Mouse (Mus musculus) intestine, embryonic 14.5 days (tissue): ENCODE measurements at regions not wholly inside any gene's neighbourhood (a gene's known extent, or its start where the extent isn't known, plus 50 kb on each side); places are given as distances from the start of the nearest gene placed in this dataset.

Source experiments
- ATAC-seq: fragments of 200-750 bp; cut with Nextera tagmentation; replicated peaks from 2 replicates; pipeline ENCODE4 v1.8.0; 2017; ENCODE audit warnings: low read depth, moderate number of reproducible peaks, moderate TSS enrichment, moderate library complexity; ENCODE audit not compliant: low FRiP score, low TSS enrichment
- DNase-seq: peaks from one replicate; pipeline ENCODE4 v3.0.0-alpha.2; 2018; ENCODE audit warnings: low spot score
- H3K27ac ChIP-seq: fragments of 300-500 bp; sonication (generic); 2 replicates; pipeline ENCODE4 v1.5.1; 2014; ENCODE audit warnings: low read depth, mild to moderate bottlenecking, control low read depth
- H3K27me3 ChIP-seq: fragments of 300-500 bp; sonication (generic); replicated peaks from 2 replicates; pipeline ENCODE4 v1.6.1; 2014; ENCODE audit warnings: low read length, control low read depth; ENCODE audit not compliant: control insufficient read depth, insufficient read depth
- H3K36me3 ChIP-seq: fragments of 300-500 bp; sonication (generic); 2 replicates; pipeline ENCODE4 v1.6.1; 2014; ENCODE audit warnings: low read length, control low read depth; ENCODE audit not compliant: control insufficient read depth, insufficient read depth
- H3K4me1 ChIP-seq: fragments of 300-500 bp; sonication (generic); replicated peaks from 2 replicates; pipeline ENCODE4 v1.6.1; 2014; ENCODE audit warnings: low read length, control low read depth, mixed read lengths; ENCODE audit not compliant: control insufficient read depth, insufficient read depth
- H3K4me2 ChIP-seq: fragments of 300-500 bp; sonication (generic); 2 replicates; pipeline ENCODE4 v1.6.1; 2014; ENCODE audit warnings: low read length
- H3K4me3 ChIP-seq: fragments of 300-500 bp; sonication (generic); 2 replicates; pipeline ENCODE4 v1.5.1; 2014; ENCODE audit warnings: low read depth, low read length, control low read depth, mixed read lengths
- H3K9ac ChIP-seq: fragments of 300-500 bp; sonication (generic); 2 replicates; pipeline ENCODE4 v1.6.1; 2014; ENCODE audit warnings: mild to moderate bottlenecking, low read length
- H3K9me3 ChIP-seq: fragments of 300-500 bp; sonication (generic); 2 replicates; pipeline ENCODE4 v1.6.1; 2016; ENCODE audit warnings: low read length, control low read depth; ENCODE audit not compliant: control insufficient read depth
- WGBS: fragments of 180-500 bp; shearing (Covaris S2); extraction: QIAGEN DNeasy Blood & Tissue Kit; methylation state at CpG from one replicate; pipeline ENCODE4 v1.1.7; 2014; 5-methylcytosine and 5-hydroxymethylcytosine counted together

DNA sequence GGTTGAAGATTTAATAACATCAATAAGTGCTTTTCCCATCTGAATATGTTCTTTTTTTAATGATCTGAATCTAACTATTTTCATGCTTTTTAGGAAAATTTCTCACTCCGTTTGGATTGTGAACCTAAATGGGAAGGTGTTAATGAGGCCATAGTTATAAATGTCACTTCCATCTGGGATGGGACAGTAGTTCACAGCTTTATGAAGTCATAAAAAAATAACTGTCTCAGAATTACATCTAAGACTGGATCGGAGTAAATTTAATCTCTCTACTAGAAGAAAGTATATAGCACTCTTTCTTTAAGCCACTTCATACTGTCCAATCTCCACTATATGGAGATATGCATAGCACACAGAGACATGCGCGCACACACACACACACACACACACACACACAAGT, 226.7 kb upstream of the Adgrl4 start:
- Histone ChIP-seq H3K4me1 (no peaks in the 10 kb centered on the region), H3K9ac (no peak overlapping the region), H3K9me3 (no peaks in the 10 kb centered on the region), H3K27me3 (no peaks in the 10 kb centered on the region), H3K4me2 (no peak overlapping the region), H3K36me3 (no peaks in the 10 kb centered on the region), H3K27ac (no peak overlapping the region), H3K4me3 (no peak overlapping the region)
- DNase-seq (no peak), ATAC-seq (no peak)
- WGBS = 87% methylated on average over 4 of the region's 4 CpGs

DNA sequence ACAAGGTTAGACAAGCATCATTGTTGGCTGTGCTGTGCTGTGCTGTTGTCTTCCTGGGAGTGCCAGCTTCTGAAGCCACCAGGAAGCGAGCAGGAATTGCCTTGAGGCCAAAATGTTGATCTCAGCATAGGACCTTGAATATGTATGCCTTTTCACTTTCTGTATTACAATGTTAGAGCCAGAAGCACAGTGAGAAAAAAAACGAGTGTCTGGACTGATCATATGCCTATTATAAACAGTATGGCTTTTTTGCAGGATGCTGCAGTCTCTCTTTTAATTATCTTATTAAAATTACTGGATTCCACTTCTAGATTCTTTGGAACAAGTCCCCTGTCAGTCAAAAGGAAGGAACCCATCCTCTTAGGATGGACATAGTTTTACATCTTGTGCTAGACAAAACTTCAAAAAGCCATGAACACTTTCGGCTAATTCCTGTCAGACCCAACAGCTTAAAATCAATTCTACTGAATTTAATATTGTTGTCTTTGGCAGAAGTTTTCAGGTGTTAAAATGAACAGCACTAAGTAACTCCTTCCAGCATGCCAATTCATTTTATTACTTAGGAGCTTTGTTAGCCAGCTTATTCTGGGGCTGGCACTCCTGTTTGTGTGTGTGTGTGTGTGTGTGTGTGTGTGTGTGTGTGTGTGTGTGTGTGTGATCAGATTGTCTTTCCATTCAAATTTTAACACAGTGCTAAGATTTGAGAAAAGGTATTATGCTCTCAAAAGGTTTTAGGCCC, 220.8 kb upstream of the Adgrl4 start:
- Histone ChIP-seq H3K27me3 (no peaks in the 10 kb centered on the region), H3K4me3 (no peak overlapping the region), H3K4me2 (no peak overlapping the region), H3K4me1 (no peaks in the 10 kb centered on the region), H3K36me3 (no peaks in the 10 kb centered on the region), H3K27ac (no peak overlapping the region), H3K9me3 (no peaks in the 10 kb centered on the region), H3K9ac (no peak overlapping the region)
- ATAC-seq (no peak), DNase-seq (no peak)
- 68% methylated on average over 3 of the region's 3 CpGs for WGBS

DNA sequence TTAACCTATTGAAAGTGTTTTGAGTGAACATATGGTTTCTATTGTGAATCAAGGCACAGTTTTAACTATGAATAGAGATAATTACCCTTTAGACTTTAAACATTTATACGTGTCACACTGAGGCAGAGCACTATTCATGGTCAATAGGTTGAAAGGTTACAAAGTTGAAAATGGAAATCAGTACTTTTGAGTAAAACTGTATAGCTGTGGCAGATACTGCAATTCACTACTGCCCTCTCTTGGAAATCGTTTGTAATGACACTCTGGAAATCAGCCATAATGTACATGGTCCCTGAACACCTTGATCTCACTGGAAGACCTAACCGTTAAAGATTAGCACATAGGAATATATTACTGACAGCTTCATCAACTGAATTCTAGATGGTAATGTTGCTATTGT, 215.3 kb upstream of the Adgrl4 start:
- no peak overlapping the region for H3K27ac ChIP-seq
- no peak overlapping the region for H3K4me2 ChIP-seq
- no peak overlapping the region for H3K4me3 ChIP-seq
- ATAC-seq (no peak), DNase-seq (no peak)
- no peaks in the 10 kb centered on the region for H3K36me3 ChIP-seq
- no peaks in the 10 kb centered on the region for H3K4me1 ChIP-seq
- H3K9ac ChIP-seq = no peak overlapping the region
- no peaks in the 10 kb centered on the region for H3K9me3 ChIP-seq
- WGBS = 22% methylated on average over 3 of the region's 3 CpGs
- no peaks in the 10 kb centered on the region for H3K27me3 ChIP-seq

DNA sequence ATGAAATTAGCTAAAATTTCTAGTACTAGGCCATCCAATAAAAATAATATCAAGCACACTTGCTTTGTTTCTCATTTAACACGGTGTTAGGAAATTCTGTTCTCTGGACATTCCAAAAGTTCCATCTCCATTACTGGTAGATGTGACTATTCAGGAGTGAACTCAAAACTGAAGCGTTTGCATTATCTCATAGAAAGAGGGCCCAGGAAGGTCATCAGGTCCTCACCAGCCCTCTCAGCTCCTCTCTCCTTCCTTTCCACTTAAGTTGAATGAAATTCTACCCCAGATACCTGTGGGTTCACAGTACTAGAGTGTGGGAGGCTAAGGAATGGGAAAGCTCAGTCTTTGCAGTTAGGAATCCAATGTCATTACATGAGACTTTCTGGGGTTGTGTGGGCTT, 185.2 kb upstream of the Adgrl4 start:
- H3K27me3 ChIP-seq = no peaks in the 10 kb centered on the region
- no peak overlapping the region for H3K9ac ChIP-seq
- H3K27ac ChIP-seq = no peak overlapping the region
- no peaks in the 10 kb centered on the region for H3K9me3 ChIP-seq
- H3K36me3 ChIP-seq = no peaks in the 10 kb centered on the region
- WGBS = 76% methylated on average over 2 of the region's 2 CpGs
- DNase-seq = no peak
- H3K4me3 ChIP-seq = no peak overlapping the region
- no peak for ATAC-seq
- H3K4me1 ChIP-seq = no peaks in the 10 kb centered on the region
- no peak overlapping the region for H3K4me2 ChIP-seq

DNA sequence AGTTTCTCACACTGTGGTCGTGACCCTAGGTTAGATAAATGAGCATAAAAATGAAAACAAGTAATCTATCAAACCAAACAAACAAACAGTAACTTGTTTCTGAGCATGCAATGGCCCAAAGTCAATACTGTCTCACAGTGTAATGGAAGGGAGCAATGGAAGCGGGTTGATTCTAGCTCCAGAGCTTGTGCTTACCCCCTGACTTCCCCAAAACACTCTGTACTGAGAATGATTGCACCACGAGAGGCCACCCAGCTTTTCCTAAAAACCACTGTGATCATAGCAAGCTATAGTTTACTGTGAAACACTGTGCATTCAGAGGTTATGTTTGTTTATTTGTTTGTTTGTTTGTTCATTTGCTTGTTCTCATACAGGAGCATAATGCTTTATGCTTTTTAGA, 174.9 kb upstream of the Adgrl4 start:
- Histone ChIP-seq H3K9ac (no peak overlapping the region), H3K4me1 (no peaks in the 10 kb centered on the region), H3K27me3 (no peaks in the 10 kb centered on the region), H3K36me3 (no peaks in the 10 kb centered on the region), H3K27ac (no peak overlapping the region), H3K4me2 (no peak overlapping the region), H3K9me3 (no peaks in the 10 kb centered on the region), H3K4me3 (no peak overlapping the region)
- no peak for ATAC-seq
- no peak for DNase-seq
- WGBS = 82% methylated on average over 3 of the region's 3 CpGs

DNA sequence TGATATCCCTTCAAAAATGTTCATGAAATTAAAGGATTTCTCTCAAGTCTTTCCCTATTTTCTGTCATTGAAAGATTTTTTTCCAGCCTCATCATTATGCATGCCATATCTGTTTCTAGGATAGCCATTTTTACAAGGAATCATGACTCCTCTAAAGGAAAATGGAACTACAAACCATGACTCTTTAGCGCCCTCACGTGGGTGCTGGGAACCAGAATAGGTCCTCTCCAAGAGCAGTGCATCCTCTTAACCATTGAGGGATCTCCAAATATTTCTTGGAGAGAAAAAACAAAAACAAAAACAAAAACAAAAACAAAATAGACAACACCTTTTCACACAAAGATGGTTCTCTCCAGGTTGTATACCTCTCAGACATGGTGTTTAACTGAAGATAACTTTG, 172.0 kb upstream of the Adgrl4 start:
- no peak overlapping the region for H3K4me2 ChIP-seq
- ATAC-seq = no peak
- no peaks in the 10 kb centered on the region for H3K27me3 ChIP-seq
- H3K4me1 ChIP-seq = no peaks in the 10 kb centered on the region
- WGBS = 21% methylated on average over 2 of the region's 2 CpGs
- H3K27ac ChIP-seq = no peak overlapping the region
- H3K9me3 ChIP-seq = no peaks in the 10 kb centered on the region
- H3K9ac ChIP-seq = no peak overlapping the region
- no peak for DNase-seq
- H3K36me3 ChIP-seq = no peaks in the 10 kb centered on the region
- no peak overlapping the region for H3K4me3 ChIP-seq

DNA sequence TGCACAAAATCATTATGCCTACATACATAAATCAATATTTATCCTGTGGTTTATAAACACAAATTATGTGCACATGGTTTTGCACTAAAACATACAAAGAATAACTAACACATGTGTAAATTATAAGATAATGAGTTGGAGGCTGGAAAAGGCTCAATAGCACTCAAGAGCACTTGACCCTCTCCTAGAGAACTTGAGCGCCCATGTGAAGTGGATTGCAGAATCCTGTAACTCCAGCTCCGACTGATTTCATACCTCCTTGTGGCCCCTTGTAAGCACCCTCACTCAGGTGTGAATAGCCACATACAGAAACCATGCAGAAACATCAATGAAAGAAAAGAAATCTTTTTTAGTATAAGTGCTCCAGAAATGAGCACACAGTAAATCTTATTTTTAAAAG, 168.2 kb upstream of the Adgrl4 start:
- no peak overlapping the region for H3K4me3 ChIP-seq
- DNase-seq = no peak
- no peaks in the 10 kb centered on the region for H3K36me3 ChIP-seq
- no peak overlapping the region for H3K9ac ChIP-seq
- no peak overlapping the region for H3K27ac ChIP-seq
- no peaks in the 10 kb centered on the region for H3K27me3 ChIP-seq
- no peak overlapping the region for H3K4me2 ChIP-seq
- no peak for ATAC-seq
- 73% methylated on average over 2 of the region's 2 CpGs for WGBS
- H3K9me3 ChIP-seq = no peaks in the 10 kb centered on the region
- H3K4me1 ChIP-seq = no peaks in the 10 kb centered on the region

DNA sequence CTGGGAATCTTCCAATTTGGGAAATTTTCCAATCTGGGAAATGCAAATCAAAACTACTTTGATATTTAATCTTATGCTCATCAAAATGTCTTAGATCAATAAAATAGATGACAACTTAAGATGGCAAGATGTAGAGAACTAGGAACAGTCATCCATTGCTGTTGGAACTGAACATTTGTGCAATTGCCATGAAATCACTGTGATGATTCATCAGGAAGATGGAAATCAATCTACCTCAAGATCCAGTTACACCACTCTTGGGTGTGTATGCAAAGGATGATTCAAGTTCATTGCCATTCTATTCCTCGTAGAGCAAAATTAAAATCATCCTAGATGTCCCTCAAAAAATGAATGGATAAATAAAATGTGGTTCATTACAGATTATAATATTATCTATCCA, 153.9 kb upstream of the Adgrl4 start:
- Histone ChIP-seq H3K27ac (no peak overlapping the region), H3K4me3 (no peak overlapping the region), H3K4me1 (no peaks in the 10 kb centered on the region), H3K9ac (no peak overlapping the region), H3K4me2 (no peak overlapping the region), H3K9me3 (no peaks in the 10 kb centered on the region), H3K27me3 (no peaks in the 10 kb centered on the region), H3K36me3 (no peaks in the 10 kb centered on the region)
- DNase-seq (no peak), ATAC-seq (no peak)
- WGBS = 92% methylated on average over 1 of the region's 1 CpGs

DNA sequence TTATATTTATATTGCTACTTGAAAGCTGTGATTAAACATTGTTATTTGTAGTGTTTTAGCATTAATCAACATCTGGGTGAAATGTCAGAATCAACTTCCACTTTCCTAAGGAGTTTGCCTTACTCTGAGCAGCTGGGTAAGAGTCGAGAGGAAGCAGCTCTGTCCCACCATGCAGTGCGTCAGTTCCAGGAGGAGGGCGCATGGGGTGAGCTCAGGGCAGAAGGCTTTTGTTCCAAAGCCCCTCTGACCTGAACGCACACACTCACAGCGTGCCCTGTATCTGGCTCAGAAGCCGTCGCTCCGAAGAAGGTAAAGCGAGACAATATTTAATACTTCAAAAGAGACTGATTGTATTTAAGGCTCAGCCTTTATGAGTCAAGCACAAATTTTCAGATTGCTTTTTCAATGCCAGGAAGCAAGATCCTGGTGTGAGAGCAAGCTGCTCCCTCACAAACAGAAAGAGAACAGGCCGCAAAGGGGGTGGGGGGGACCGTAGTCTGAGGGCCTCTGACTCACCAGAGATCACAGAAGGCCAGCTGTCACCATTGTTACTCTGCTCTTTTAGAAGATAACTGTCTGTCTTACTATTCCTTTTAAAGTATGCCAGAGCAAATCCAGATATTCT, 143.6 kb upstream of the Adgrl4 start:
- H3K4me2 ChIP-seq = no peak overlapping the region
- no peak for ATAC-seq
- no peak overlapping the region for H3K9ac ChIP-seq
- H3K27ac ChIP-seq = no peak overlapping the region
- H3K9me3 ChIP-seq = no peaks in the 10 kb centered on the region
- no peak overlapping the region for H3K4me3 ChIP-seq
- no peaks in the 10 kb centered on the region for H3K27me3 ChIP-seq
- 45% methylated on average over 11 of the region's 11 CpGs for whole genome bisulfite sequencing
- no peaks in the 10 kb centered on the region for H3K4me1 ChIP-seq
- H3K36me3 ChIP-seq = no peaks in the 10 kb centered on the region
- no peak for DNase-seq
